Mouse (Mus musculus): ENCODE measurements at regions not wholly inside any gene's neighbourhood (a gene's known extent, or its start where the extent isn't known, plus 50 kb on each side); places are given as distances from the start of the nearest gene placed in this dataset.

DNA sequence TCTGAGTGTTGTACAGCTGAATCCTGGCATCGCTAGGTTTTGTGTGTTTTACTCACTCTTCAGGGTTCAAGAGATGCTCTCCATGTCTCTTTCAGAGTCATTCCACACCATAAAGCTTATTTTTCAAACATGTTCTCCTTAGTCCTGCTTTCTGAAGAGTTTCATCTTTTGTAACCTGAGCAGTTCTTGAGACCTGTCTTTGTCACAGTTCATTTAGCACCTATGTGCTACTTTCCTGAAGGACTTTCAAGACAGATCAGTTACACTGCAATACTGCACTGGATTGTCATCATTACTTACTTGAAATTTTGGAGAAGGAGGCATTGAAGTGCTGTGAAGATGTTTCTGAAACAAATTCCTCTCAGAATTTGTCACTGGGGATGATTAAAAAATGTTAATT, 494.7 kb upstream of the Fam98a start:
- Histone ChIP-seq H3K9ac (ENCODE audit: low read depth, low read length) (no peak overlapping the region), H3K27me3 (replicated peaks; ENCODE audit: control insufficient read depth, insufficient read depth, low read length) (no peaks in the 10 kb centered on the region), H3K4me2 (ENCODE audit: low read length) (no peak overlapping the region), H3K4me1 (ENCODE audit: control insufficient read depth, insufficient read depth, low read depth, low read length) (no peaks in the 10 kb centered on the region), H3K36me3 (ENCODE audit: control insufficient read depth, insufficient read depth, low read length) (no peaks in the 10 kb centered on the region), H3K9me3 (ENCODE audit: control insufficient read depth, low read length) (no peaks in the 10 kb centered on the region), H3K27ac (ENCODE audit: low read depth, low read length) (no peak overlapping the region), H3K4me3 (ENCODE audit: low read length) (no peak overlapping the region)
- WGBS = 88% methylated on average over 1 of the region's 1 CpGs
- no peak for ATAC-seq

DNA sequence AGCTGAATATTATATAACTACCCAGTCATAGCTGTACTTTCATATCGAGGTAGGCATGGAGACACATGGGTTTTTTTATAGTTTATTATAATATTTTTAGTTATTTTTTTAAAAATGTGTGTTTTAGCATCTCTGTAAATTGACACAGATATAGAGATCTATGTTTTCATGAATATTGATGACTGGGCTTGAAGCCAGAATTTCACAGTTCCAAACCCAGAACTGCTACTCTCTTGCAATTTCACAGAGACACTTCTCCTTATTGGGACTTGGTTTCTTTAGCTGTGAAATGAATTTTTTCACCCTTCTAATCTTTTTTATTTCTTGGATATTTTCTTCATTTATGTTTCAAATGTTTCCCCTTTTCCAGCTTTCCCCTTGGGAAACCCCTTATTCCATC, 481.0 kb upstream of the Fam98a start:
- Histone ChIP-seq H3K4me3 (ENCODE audit: low read length) (no peak overlapping the region), H3K36me3 (ENCODE audit: control insufficient read depth, insufficient read depth, low read length) (no peaks in the 10 kb centered on the region), H3K9me3 (ENCODE audit: control insufficient read depth, low read length) (no peaks in the 10 kb centered on the region), H3K9ac (ENCODE audit: low read depth, low read length) (no peak overlapping the region), H3K4me1 (ENCODE audit: control insufficient read depth, insufficient read depth, low read depth, low read length) (no peaks in the 10 kb centered on the region), H3K27me3 (replicated peaks; ENCODE audit: control insufficient read depth, insufficient read depth, low read length) (no peaks in the 10 kb centered on the region), H3K27ac (ENCODE audit: low read depth, low read length) (no peak overlapping the region), H3K4me2 (ENCODE audit: low read length) (no peak overlapping the region)
- no peak for ATAC-seq
- WGBS = 80% methylated on average over 1 of the region's 1 CpGs

DNA sequence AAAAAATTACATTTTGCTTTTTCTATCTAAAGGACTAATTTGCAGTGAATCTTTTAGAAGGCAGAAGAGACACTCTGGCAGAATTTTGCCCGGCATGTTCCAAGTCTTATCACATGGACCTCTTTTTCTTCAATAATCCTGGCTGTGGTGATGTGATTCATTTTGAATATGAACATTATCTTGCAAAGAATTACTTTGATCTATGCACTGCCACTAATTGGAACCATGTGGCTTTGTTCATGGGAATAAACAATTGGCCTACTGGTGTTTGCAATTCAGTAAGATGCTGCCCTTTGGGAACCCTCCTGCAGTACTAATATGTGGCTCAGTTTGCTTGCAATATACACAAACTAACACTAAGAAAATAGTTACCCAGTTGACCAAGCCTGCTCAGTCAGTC, 456.3 kb upstream of the Fam98a start:
- 71% methylated on average over 1 of the region's 1 CpGs for WGBS
- H3K27me3 ChIP-seq (replicated peaks; ENCODE audit: control insufficient read depth, insufficient read depth, low read length) = no peaks in the 10 kb centered on the region
- no peak overlapping the region for H3K9ac ChIP-seq (ENCODE audit: low read depth, low read length)
- no peak overlapping the region for H3K27ac ChIP-seq (ENCODE audit: low read depth, low read length)
- no peaks in the 10 kb centered on the region for H3K9me3 ChIP-seq (ENCODE audit: control insufficient read depth, low read length)
- H3K4me2 ChIP-seq (ENCODE audit: low read length) = no peak overlapping the region
- no peak overlapping the region for H3K4me3 ChIP-seq (ENCODE audit: low read length)
- no peaks in the 10 kb centered on the region for H3K36me3 ChIP-seq (ENCODE audit: control insufficient read depth, insufficient read depth, low read length)
- ATAC-seq = no peak
- H3K4me1 ChIP-seq (ENCODE audit: control insufficient read depth, insufficient read depth, low read depth, low read length) = no peaks in the 10 kb centered on the region

DNA sequence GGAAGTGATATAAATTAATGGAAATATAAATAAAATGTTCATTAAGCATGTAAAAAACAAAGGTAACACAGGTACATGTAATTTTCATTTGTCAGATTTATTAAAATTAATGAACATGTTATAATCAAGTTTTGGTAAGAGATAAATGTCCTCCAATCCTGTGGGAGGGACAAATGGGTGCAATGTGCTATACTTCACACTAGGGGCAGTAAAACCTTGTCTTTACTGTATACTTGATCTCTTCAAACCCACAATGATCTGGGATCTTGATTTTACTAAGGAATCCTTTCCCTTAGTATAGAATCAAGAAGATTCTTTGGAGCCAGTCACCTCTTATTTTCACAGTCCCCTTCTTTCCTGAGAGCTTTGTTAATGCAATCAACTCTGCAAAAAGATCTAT, 451.1 kb upstream of the Fam98a start:
- H3K4me2 ChIP-seq (ENCODE audit: low read length) = no peak overlapping the region
- H3K27me3 ChIP-seq (replicated peaks; ENCODE audit: control insufficient read depth, insufficient read depth, low read length) = no peaks in the 10 kb centered on the region
- no peak overlapping the region for H3K27ac ChIP-seq (ENCODE audit: low read depth, low read length)
- H3K9me3 ChIP-seq (ENCODE audit: control insufficient read depth, low read length) = no peaks in the 10 kb centered on the region
- H3K9ac ChIP-seq (ENCODE audit: low read depth, low read length) = no peak overlapping the region
- no peak for ATAC-seq
- no peaks in the 10 kb centered on the region for H3K4me1 ChIP-seq (ENCODE audit: control insufficient read depth, insufficient read depth, low read depth, low read length)
- no peak overlapping the region for H3K4me3 ChIP-seq (ENCODE audit: low read length)
- H3K36me3 ChIP-seq (ENCODE audit: control insufficient read depth, insufficient read depth, low read length) = no peaks in the 10 kb centered on the region

DNA sequence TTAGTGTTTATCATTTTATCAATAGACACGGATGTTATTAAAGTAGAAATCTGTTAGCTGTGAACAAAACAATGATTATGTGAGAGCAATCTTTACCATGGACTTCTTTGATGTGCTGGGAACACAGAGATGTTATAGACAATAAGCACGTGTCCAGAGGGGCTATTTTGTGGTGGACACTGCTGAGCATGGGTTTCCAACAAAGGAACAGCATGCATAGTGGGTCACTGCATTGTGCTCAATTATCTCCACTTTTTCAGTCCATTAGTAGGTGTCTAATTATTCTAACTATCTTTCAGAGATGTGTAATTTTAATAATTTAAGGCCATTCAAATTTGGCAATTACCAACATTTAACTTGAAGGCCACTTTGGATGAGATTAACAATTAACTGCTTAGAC, 409.6 kb upstream of the Fam98a start:
- no peak for ATAC-seq
- Histone ChIP-seq H3K27me3 (replicated peaks; ENCODE audit: control insufficient read depth, insufficient read depth, low read length) (no peaks in the 10 kb centered on the region), H3K4me1 (ENCODE audit: control insufficient read depth, insufficient read depth, low read depth, low read length) (no peaks in the 10 kb centered on the region), H3K4me2 (ENCODE audit: low read length) (no peak overlapping the region), H3K9ac (ENCODE audit: low read depth, low read length) (no peak overlapping the region), H3K4me3 (ENCODE audit: low read length) (no peak overlapping the region), H3K9me3 (ENCODE audit: control insufficient read depth, low read length) (no peaks in the 10 kb centered on the region), H3K27ac (ENCODE audit: low read depth, low read length) (no peak overlapping the region), H3K36me3 (ENCODE audit: control insufficient read depth, insufficient read depth, low read length) (no peaks in the 10 kb centered on the region)
- WGBS = 40% methylated on average over 2 of the region's 2 CpGs

DNA sequence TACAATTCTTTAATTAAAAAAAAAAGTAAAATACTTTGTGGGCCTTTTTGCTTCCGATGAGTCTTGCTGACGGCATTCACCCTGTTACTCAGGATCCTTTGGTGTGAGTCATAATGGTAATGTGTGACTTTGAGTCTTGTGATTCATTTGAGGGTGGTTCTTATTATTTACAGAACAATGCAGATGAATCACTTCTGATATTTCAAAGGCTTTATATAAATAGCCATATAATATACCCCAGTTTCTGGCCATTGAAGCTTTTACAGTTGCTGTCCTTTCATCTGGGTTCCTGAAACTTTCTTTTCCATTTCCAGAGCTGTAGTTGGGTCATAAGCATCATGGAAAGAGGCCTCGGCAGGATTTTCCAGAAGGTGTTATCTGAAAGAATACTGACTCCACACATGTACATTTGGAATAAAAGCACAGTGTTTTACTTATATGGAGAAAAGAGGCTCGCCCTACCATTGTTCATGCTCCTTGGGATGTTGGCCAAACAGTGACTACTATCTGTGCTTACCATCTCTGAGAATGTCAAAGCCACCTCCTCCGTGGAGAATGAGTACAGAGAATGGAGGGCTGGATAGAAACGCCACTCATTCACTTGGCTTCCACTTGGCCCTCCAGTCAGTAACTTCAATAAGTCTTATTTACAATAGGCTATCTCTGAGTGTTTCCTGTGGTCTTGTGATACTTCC, 385.1 kb upstream of the Fam98a start:
- no peaks in the 10 kb centered on the region for H3K36me3 ChIP-seq (ENCODE audit: control insufficient read depth, insufficient read depth, low read length)
- no peak overlapping the region for H3K4me2 ChIP-seq (ENCODE audit: low read length)
- no peaks in the 10 kb centered on the region for H3K9me3 ChIP-seq (ENCODE audit: control insufficient read depth, low read length)
- H3K9ac ChIP-seq (ENCODE audit: low read depth, low read length) = no peak overlapping the region
- H3K27me3 ChIP-seq (replicated peaks; ENCODE audit: control insufficient read depth, insufficient read depth, low read length) = no peaks in the 10 kb centered on the region
- no peak for ATAC-seq
- H3K27ac ChIP-seq (ENCODE audit: low read depth, low read length) = no peak overlapping the region
- no peaks in the 10 kb centered on the region for H3K4me1 ChIP-seq (ENCODE audit: control insufficient read depth, insufficient read depth, low read depth, low read length)
- 94% methylated on average over 6 of the region's 6 CpGs for WGBS
- H3K4me3 ChIP-seq (ENCODE audit: low read length) = no peak overlapping the region

DNA sequence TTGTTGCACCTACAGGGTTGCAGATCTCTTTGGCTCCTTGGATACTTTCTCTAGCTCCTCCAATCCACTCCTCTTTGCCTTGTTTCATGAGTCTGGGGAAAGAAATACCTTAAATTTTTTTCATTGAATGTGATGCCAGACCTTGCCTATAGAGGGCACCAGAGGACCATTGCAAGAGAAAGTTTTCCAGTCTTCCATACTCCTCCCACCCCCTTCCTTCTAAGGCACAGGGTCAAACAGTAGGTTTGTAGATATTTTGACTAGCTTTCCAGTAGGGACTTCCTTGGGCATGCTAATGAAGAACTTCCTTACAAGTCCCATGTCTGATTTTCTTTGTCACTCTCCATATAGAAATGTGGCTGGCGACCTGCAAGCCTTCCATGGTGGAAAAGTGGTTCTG, 379.3 kb upstream of the Fam98a start:
- no peak overlapping the region for H3K9ac ChIP-seq (ENCODE audit: low read depth, low read length)
- no peaks in the 10 kb centered on the region for H3K4me1 ChIP-seq (ENCODE audit: control insufficient read depth, insufficient read depth, low read depth, low read length)
- H3K27ac ChIP-seq (ENCODE audit: low read depth, low read length) = no peak overlapping the region
- no peak overlapping the region for H3K4me3 ChIP-seq (ENCODE audit: low read length)
- 67% methylated on average over 1 of the region's 1 CpGs for WGBS
- H3K36me3 ChIP-seq (ENCODE audit: control insufficient read depth, insufficient read depth, low read length) = no peaks in the 10 kb centered on the region
- H3K27me3 ChIP-seq (replicated peaks; ENCODE audit: control insufficient read depth, insufficient read depth, low read length) = no peaks in the 10 kb centered on the region
- ATAC-seq = no peak
- H3K4me2 ChIP-seq (ENCODE audit: low read length) = no peak overlapping the region
- H3K9me3 ChIP-seq (ENCODE audit: control insufficient read depth, low read length) = no peaks in the 10 kb centered on the region

DNA sequence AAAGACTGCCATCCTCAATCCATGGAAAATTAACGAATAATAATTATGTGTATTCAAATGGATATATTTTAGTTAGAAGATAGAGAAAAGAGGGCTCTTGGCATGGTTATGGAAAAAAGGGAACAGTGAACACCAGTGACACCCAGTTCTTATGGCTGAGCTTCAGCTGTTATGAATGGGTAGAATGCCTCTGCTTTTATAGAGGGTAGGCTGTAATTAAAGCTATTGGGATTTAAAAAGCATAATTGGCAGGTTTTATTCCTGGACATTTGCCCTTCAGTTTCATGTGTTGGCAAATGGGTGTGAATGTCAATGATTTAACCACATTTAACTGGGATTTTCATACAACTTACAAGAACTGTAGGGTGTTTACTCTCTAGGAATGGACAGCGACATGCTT, 368.5 kb upstream of the Fam98a start:
- WGBS = 90% methylated on average over 2 of the region's 2 CpGs
- Histone ChIP-seq H3K9me3 (ENCODE audit: control insufficient read depth, low read length) (no peaks in the 10 kb centered on the region), H3K4me3 (ENCODE audit: low read length) (no peak overlapping the region), H3K4me2 (ENCODE audit: low read length) (no peak overlapping the region), H3K4me1 (ENCODE audit: control insufficient read depth, insufficient read depth, low read depth, low read length) (no peaks in the 10 kb centered on the region), H3K9ac (ENCODE audit: low read depth, low read length) (no peak overlapping the region), H3K27me3 (replicated peaks; ENCODE audit: control insufficient read depth, insufficient read depth, low read length) (no peaks in the 10 kb centered on the region), H3K27ac (ENCODE audit: low read depth, low read length) (no peak overlapping the region), H3K36me3 (ENCODE audit: control insufficient read depth, insufficient read depth, low read length) (no peaks in the 10 kb centered on the region)
- ATAC-seq = no peak

DNA sequence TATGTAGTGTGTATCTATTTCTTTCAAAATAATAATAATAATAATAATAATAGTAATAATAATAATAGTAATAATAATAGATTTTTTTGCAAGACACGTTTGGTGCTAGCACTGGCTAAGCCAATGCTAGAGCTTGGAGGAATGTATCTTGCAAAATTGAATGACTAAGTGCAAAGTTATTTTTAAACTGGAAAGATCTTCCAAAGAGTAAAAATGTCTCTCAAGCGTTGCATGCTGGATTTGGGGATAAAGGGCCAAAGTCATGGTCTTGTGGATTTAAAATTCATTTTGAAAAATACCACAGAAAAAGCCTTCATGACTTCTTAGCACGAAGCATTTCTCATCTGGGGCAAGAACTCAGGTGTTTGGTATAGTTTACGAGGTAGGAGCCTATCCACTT, 365.3 kb upstream of the Fam98a start:
- Histone ChIP-seq H3K4me3 (ENCODE audit: low read length) (no peak overlapping the region), H3K36me3 (ENCODE audit: control insufficient read depth, insufficient read depth, low read length) (no peaks in the 10 kb centered on the region)
- 87% methylated on average over 4 of the region's 4 CpGs for WGBS

DNA sequence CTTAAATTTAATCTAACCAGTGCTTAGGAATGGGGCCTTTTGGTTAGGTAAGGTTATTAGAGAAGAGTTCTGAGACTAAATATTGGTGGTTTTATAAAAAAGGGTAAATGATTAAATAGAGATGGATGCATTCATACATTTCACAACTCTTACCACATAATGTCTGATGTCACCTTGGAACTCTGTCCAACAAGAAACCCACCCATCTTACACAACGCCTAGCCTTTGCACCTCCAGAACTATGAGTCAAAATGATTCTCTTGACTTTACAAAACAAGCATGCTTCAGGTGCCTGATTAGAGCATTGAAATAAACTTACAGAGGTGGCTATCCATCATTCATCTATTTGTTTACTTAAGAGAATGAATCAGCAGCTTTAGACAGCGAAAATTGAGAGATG, 364.8 kb upstream of the Fam98a start:
- no peaks in the 10 kb centered on the region for H3K36me3 ChIP-seq (ENCODE audit: control insufficient read depth, insufficient read depth, low read length)
- no peak overlapping the region for H3K4me3 ChIP-seq (ENCODE audit: low read length)
- no peaks in the 10 kb centered on the region for H3K4me1 ChIP-seq (ENCODE audit: control insufficient read depth, insufficient read depth, low read depth, low read length)
- no peak overlapping the region for H3K27ac ChIP-seq (ENCODE audit: low read depth, low read length)
- H3K27me3 ChIP-seq (replicated peaks; ENCODE audit: control insufficient read depth, insufficient read depth, low read length) = no peaks in the 10 kb centered on the region
- H3K4me2 ChIP-seq (ENCODE audit: low read length) = no peak overlapping the region
- ATAC-seq = no peak
- 92% methylated on average over 2 of the region's 2 CpGs for WGBS
- no peak overlapping the region for H3K9ac ChIP-seq (ENCODE audit: low read depth, low read length)
- H3K9me3 ChIP-seq (ENCODE audit: control insufficient read depth, low read length) = no peaks in the 10 kb centered on the region

More for the DNA sequence above, 365.3 kb upstream of the Fam98a start:
- no peak overlapping the region for H3K4me2 ChIP-seq (ENCODE audit: low read length)
- no peak for ATAC-seq
- H3K4me1 ChIP-seq (ENCODE audit: control insufficient read depth, insufficient read depth, low read depth, low read length) = no peaks in the 10 kb centered on the region
- H3K27ac ChIP-seq (ENCODE audit: low read depth, low read length) = no peak overlapping the region
- no peak overlapping the region for H3K9ac ChIP-seq (ENCODE audit: low read depth, low read length)
- H3K27me3 ChIP-seq (replicated peaks; ENCODE audit: control insufficient read depth, insufficient read depth, low read length) = no peaks in the 10 kb centered on the region
- no peaks in the 10 kb centered on the region for H3K9me3 ChIP-seq (ENCODE audit: control insufficient read depth, low read length)
